Mouse (Mus musculus) brown adipose tissue, adult 24 weeks (tissue): Measurements from ENCODE around the gene Mphosph6. TPM values are rescaled to one million over a fixed set of nuclear protein-coding genes. Genes with fewer than 3 reads are reported as not detected.

Experiments used
- H3K27ac ChIP-seq: fragments of 200-500 bp; replicated peaks from 2 replicates; pipeline ENCODE4 v1.5.1; 2012; ENCODE audit warnings: low read depth, mild to moderate bottlenecking, low read length
- H3K4me1 ChIP-seq: fragments of 200-500 bp; 2 replicates; pipeline ENCODE4 v1.6.1; 2012; ENCODE audit warnings: low read length, mixed read lengths; ENCODE audit not compliant: control insufficient read depth, insufficient read depth, insufficient read length
- H3K4me3 ChIP-seq: fragments of 200-500 bp; 2 replicates; pipeline ENCODE4 v1.5.1; 2012; ENCODE audit warnings: low read depth, mild to moderate bottlenecking, low read length, moderate library complexity; ENCODE audit not compliant: insufficient read depth
- polyA plus RNA-seq: library from polyadenylated mRNA; stranded (reverse); fragments of >200 nt; gene quantifications from 2 replicates; pipeline ENCODE4 v1.2.4, GENCODE M21; 2012; ENCODE audit not compliant: missing spikeins, insufficient read depth, insufficient read length

The Mphosph6 gene
- polyA plus RNA-seq, 1 experiment = 16.7 TPM

GRCm38 (mm10) chr8:117746651-117747050 lies 55.1 kb downstream of the Mphosph6 start:
- H3K27ac ChIP-seq = no peak overlapping the region
- no peaks in the 10 kb centered on the region for H3K4me1 ChIP-seq
- H3K4me3 ChIP-seq = no peak overlapping the region

GRCm38 (mm10) chr8:117742431-117743012 lies 59.2 kb downstream of the Mphosph6 start:
- no peak overlapping the region for H3K27ac ChIP-seq
- no peaks in the 10 kb centered on the region for H3K4me1 ChIP-seq
- no peak overlapping the region for H3K4me3 ChIP-seq

Other genes with a start within 250 kb of the Mphosph6 start
- gene Sdr42e1, start 128.3 kb downstream of the Mphosph6 start, polyA plus RNA-seq = 2.6 and 3.3 TPM in 2 replicates
- gene Hsd17b2, start 100.0 kb downstream of the Mphosph6 start, polyA plus RNA-seq = not detected in 2 replicates